Mouse (Mus musculus): ENCODE data around the gene Ets1. TPM values are rescaled to one million over a fixed set of nuclear protein-coding genes. Genes with fewer than 3 reads are reported as not detected.

Ets1 gene
- total RNA-seq, 1 experiment from 2014 or later = 744 TPM

DNA sequence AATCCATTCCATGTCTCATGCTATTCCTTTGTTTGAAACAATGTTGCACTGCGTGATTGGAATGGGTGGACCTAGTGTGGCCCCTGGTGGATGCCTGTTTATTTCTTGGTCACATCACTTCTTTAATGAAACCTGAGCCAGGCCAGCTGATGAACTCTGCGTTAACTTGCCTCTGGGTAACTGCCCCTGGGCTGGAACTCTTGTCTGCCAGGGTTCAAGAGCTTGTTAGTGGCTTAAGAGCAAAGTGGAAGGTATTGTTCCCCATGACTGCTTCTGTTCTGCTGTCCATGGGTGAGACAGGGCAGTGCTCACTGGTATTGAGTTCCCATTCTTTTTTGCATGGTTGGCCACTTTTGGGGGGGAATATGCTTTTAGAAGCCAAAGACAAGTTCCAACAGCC, 85.1 kb downstream of the Ets1 start:
- ATAC-seq (ENCODE audit: extremely low read depth, insufficient number of reproducible peaks, low FRiP score, poor library complexity, severe bottlenecking) = no peak

DNA sequence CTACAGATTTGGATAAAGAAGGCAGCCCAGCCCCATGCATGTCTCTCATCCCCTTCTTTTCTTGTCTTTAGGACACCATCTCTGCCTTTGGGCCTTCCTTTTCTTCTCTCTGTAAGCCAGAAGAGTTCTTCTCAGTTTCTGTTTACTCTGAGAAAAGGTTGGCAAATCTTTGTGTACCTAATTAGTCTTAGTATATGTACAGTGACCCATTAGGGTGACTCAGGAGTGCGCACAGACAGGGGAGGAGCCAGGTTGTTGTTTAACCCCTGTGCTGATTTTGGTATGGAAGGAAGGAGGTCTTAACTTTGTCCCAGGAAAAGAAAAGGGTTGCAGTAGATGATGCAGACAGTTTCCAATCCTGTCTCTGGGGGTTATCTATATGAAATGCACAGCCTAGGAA, 86.2 kb downstream of the Ets1 start:
- ATAC-seq (ENCODE audit: extremely low read depth, insufficient number of reproducible peaks, low FRiP score, poor library complexity, severe bottlenecking) = no peak

DNA sequence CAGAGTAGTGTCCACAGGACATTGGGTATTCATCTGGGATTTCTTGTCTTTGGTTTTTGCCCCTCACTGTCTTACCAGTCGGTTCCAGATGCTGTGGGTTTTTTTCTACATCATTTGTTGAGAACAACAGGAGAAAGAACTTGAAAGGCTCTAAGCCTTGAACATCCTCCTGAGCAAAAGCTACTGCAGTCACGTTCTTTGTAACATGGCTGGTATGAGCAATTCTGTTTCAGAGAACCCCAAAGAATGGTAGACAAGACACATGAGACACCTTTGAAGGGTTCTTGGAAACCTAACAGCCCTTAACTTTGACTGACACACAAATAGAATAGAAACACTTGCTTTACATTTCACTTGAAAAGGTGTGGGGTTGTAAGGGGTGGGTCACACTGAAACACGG, 86.9 kb downstream of the Ets1 start:
- ATAC-seq (ENCODE audit: extremely low read depth, insufficient number of reproducible peaks, low FRiP score, poor library complexity, severe bottlenecking) = no peak

DNA sequence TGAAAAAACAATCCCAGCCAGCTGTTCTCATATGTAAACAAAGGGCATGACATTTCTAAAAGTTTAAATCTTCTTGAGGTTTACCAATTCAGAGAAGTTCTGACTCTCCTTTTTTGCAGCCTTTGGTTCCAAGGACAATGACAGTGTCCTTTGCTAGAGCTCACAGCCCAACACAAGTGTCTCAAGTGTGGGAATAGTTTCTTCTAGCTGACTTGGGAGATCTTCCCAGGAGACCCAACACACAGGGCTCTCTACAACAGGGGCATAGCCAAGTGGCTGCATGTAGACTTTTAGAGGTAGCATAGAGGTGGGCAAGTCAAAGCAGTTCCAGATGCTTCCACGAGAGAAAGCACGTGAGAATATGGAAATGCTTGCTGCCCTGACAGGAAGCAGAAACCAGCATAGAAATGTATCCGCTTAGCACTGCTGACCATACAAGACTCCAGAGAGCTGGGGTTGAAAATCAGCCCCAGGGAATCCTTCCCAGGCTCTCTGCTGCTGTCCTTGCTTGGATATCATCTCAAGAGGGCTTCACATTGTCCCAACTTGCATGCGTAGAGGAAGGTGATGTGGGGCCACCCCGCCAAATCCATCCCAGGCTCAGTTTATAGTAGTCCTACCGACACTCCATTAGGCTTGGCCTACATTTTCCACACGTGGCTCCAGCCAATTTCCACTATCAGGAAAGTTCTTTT, 88.3 kb downstream of the Ets1 start:
- no peak for ATAC-seq (ENCODE audit: extremely low read depth, insufficient number of reproducible peaks, low FRiP score, poor library complexity, severe bottlenecking)

DNA sequence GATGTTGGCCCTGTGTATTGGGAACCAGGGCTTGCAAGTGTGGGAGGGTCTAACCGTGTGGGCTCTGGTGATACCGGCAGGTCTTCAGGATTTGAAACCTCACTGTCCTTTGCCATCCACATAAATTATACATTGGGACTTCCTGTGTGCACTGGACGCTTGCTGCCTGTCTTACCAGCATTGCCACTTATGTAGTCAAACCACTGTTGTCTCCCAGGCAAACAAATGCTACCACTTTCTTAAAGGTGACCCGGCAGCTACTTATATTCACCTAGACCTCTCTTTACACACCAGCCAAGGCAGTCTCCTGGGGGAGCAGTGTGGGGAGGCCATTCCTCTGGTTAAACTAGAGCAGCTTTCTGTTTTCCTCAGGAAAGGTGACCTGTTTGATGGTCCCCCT, 89.9 kb downstream of the Ets1 start:
- no peak for ATAC-seq (ENCODE audit: extremely low read depth, insufficient number of reproducible peaks, low FRiP score, poor library complexity, severe bottlenecking)

DNA sequence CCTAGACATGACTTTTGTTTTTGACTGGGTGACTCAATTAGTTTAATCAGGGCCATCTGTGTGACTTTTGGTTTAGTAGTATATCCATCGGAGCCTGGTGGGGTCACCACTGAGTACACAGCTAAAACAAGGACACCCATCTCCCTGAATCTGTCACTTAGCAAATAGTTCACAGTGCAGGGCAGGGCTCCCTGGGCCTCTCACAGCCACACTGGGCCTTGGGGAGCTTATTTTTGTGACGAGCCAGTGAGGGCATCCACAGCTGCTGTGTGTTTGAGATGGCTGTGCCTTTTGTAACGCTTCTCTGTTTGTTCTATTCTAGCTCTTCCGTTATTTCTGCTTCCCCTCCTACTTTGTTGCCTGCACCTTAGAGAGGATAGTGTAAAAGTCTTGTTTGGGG, 90.6 kb downstream of the Ets1 start:
- peak; percentile 8; the same call in 1 of the 2 replicates for ATAC-seq (ENCODE audit: extremely low read depth, insufficient number of reproducible peaks, low FRiP score, poor library complexity, severe bottlenecking)

DNA sequence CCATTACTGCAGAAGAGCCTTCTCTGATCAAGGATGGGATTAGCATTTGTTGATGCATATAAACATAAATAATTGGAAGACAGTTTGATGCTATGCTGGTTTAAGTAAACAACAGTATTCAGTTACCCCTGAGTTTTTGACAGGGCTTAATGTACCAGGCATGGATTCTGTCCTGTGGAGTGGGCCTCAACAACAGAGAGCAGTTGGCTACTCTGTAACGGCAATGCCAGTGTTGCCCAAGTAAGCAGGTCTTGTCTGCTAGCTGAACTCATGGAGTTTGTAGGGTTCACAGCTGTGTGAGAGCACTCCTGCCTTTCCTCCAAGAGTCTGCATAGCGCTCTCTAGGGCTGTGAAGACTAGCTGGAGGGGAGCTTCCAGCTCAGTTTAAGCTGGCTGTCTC, 91.0 kb downstream of the Ets1 start:
- no peak for ATAC-seq (ENCODE audit: extremely low read depth, insufficient number of reproducible peaks, low FRiP score, poor library complexity, severe bottlenecking)

DNA sequence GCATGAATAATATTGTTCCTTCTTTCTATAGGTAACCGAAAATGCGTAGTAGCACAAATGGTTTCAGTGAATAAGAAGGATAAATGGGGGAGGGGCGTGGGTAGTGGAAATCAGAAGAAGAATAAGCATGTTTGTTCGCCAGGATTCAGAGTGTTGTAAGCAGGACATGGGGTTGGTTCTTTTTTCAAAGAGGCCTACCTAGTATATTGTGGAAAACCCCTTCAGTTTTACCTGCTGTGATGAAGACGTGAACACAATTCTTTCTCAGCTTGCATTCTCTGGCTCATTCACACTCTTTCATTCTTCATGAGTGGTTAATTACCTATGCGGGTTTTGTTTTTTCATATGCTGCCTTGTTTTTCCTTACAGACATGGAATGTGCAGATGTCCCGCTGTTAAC, 92.3 kb downstream of the Ets1 start:
- no peak for ATAC-seq (ENCODE audit: extremely low read depth, insufficient number of reproducible peaks, low FRiP score, poor library complexity, severe bottlenecking)

DNA sequence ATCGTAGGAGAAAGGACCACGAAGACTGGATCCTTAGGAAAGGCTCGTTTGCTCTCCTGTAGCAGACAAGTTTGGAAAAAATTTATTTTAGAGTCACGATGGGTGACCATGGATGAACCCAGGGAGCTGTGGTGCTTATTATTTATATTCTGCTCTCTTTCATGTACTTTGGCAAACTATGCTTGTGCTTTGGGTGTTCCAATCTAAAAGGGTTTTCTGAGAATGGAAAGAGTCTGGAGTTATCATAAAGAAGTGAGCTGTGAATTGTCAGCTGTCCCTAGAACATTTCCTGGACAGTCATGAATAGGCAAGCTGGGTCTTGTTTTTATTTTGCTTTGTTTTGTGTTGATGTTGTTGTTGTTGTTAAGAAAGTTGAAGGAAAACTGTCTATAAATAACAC, 92.8 kb downstream of the Ets1 start:
- no peak for ATAC-seq (ENCODE audit: extremely low read depth, insufficient number of reproducible peaks, low FRiP score, poor library complexity, severe bottlenecking)

DNA sequence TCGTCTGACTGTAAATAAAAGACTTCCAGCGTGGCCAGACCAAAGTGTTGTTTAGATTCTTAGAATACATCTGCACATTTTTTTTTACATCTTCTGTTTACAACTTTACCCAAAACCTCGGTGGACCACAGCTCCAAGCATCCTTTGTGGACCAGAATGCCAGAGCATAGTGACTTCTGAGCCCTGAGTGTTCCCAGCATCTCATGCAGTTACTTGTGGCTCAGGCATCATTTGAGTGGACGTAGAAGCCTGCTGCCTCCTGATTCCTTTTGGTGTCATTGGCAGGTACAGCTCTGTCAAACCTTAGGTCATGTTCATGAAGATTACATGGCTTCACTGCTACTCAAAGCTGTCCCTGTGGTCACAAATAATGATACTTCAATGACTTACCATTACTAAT, 93.2 kb downstream of the Ets1 start:
- ATAC-seq (ENCODE audit: extremely low read depth, insufficient number of reproducible peaks, low FRiP score, poor library complexity, severe bottlenecking) = no peak

DNA sequence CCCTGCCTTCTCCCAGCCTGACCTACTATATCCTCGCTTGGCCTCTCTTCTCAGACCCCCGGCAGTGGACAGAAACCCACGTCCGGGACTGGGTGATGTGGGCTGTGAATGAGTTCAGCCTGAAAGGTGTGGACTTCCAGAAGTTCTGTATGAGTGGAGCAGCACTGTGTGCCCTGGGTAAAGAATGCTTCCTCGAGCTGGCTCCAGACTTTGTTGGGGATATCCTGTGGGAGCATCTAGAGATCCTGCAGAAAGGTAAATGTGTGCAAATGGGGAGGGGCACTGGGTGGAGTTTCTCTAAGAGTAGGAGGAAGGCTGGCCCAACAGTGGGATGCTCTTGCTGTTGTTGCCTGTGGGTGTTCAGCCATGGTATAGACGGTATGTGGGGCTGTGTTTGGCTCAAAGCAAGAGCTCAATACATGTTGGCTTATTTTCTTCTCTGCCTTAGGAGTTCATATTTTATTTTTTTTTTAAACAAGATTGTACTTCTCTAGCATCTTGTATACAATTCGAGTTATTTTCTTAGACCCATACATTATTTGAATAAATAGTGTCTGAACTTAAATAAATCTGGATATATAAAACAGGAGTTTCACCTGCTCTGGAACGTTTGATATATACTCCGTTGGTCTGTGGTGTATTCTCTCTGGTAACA, 94.1 kb downstream of the Ets1 start:
- ATAC-seq (ENCODE audit: extremely low read depth, insufficient number of reproducible peaks, low FRiP score, poor library complexity, severe bottlenecking) = no peak

DNA sequence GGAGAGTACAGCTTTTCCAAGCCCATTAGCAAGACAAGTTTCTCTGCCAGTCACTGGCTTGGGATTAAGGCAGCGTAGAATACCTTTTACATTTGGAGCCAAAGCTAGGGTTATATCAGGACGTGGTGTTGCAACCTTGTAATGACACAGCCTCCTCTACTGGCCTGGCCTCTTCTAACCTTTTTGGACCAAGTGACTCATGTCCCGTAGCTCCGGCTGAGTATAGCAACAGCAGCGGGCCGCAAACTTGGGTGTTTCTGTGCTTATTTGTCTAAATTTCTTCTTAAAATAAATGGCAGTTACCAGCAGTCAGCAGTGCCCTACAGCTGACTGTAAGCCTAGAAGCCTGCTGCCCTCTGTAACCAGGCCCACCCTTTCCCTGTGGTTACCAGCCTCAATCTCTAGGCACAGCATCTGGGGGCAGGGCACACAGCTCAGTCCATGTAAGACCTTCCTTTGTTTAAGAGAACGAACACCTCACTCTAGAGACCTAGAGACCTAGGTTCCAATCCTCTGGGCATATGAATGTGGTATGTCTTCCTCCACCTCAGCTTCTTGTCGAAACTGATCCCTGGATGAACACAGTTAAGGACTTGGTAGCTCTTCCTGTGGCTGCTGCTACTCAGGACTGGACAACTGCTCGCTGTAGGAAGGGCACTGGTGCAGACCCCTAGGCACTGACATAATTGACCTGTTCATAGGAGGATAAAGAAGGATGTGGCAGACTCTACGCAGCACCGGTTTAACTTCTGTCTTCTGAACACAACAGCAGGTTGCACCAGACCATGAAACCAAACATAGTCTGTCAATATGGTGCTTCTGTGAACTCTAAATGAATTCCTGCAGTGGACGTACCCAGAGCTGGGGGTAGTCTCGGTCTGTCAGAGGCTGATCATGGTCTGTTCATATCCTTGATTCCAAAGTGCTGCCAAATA, 94.9 kb downstream of the Ets1 start:
- ATAC-seq (ENCODE audit: extremely low read depth, insufficient number of reproducible peaks, low FRiP score, poor library complexity, severe bottlenecking) = peak; percentile 24; the same call in 1 of the 2 replicates

DNA sequence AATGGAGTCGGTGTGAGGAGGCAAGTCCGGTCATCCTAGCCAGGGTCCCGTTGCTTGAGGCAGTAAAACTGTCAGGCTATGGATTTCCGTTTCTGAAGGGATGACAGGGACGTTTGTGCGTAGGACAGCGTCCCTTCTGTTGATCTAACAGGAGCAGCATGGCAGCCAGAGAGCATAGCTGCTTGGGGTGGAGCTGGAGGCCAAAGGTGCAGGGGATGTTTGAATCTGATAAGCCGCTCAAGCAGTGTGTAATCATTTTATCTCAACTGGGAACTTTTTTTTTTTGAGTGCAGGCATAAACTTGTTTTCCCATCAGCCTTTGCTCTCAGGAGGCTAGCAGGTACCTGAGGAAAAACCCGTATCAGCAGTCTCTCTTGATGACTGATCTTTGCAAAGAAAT, 95.8 kb downstream of the Ets1 start:
- ATAC-seq (ENCODE audit: extremely low read depth, insufficient number of reproducible peaks, low FRiP score, poor library complexity, severe bottlenecking) = no peak

DNA sequence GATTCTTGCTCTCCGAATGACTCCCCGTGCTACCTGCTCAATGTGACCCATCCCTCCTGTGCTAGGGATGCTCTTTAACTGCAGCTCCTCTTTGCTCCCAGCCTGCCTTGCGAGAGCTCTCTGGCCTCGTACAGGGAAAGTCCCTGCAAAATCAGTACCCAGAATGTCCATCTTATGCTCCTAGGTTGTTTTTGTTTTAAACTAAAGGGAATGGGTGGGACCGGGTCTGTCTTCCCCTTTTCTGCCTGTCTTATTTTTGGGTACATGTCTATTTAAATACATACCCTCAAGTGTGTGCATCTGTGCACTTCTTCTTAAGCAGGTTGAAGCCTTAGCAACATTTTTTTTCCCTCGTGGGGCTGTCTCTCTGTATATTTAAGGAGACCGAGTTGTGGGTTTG, 99.0 kb downstream of the Ets1 start:
- peak; percentile 41 for ATAC-seq (ENCODE audit: extremely low read depth, insufficient number of reproducible peaks, low FRiP score, poor library complexity, severe bottlenecking)

DNA sequence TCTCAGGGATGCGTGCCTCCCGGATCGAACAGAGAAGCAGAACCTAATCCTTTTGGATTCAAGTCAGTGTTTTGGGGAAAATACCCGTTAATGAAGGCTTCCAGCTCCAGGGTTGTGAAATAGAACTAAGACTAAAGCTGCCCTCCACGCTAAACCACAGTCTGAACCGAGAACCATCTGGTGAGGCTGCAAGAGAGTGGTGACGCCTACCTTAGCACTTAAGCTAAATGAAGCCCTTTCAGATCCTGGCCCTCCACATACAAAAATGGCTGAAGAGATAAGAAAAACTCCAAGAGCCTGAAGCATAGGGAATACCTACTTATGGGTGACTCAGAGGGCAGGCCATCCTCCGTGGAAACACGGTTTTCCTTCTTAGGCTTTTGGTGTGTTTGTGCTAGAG, 100.0 kb downstream of the Ets1 start:
- no peak for ATAC-seq (ENCODE audit: extremely low read depth, insufficient number of reproducible peaks, low FRiP score, poor library complexity, severe bottlenecking)

DNA sequence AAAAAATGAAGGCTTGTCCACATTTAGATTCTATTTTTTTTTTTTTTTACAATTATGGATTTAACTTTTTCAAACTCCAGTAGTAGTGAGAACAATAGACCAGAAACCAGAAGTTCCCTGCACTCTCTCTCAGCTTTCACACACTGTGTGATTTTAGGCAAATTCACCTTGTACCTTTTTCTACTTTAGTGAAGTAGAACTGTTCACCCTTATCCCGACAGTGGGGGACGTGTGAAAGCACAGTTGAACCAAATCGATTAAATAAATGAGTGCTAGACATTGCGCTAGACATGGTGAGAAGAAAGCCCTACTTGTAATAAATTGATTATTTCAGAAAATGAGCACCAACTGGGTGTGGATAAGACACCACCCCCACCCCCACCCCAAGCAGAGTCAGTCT, 104.0 kb downstream of the Ets1 start:
- peak; percentile 21; the same call in 1 of the 2 replicates for ATAC-seq (ENCODE audit: extremely low read depth, insufficient number of reproducible peaks, low FRiP score, poor library complexity, severe bottlenecking)

DNA sequence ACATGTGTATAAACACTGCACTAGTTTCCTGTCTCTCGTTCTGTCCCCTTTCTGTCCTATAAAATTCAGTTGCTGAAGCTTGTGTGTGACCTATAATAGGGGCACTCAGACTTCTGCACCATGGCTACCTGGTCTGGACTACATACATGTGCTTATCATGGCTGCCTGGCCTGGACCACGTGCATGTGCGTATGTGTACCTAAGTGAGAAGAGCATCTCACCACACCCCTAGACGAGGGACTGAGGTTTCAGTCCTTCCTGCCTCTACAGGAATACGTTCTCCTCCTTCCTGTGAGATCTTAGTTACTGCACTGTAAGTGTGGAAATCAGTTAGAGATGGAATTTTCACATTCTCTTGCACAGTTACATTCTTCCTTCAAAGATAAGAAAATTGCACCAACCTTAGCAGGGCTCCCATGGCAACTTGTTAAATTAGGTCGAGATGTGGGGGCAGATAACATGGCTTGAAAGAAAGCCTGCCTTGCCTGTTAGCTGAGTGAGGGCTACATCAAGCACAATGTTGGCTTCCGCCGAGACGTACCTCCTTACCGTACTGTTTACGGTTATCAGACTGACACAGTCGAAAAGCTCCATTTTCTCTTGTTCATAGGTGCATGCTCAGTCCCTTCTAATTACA, 104.8 kb downstream of the Ets1 start:
- no peak for ATAC-seq (ENCODE audit: extremely low read depth, insufficient number of reproducible peaks, low FRiP score, poor library complexity, severe bottlenecking)

DNA sequence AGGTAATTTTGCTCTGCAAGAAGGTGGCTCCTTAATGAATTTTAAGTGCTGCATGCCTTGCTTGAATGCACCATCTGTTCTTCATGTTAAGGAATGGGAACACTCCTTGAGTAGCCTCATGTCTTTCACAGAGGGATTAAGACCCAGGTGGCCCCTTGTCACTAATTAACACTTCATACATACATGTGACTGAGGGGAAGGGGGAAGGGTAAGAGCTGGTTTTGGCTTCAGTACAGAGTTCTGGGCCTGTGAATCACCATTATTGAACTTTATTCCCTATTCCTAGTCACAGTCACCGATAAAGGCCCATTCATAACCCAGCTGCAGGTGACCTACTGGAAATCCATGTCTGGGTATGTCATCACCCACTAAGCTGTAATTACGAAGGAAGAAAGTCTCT, 105.7 kb downstream of the Ets1 start:
- ATAC-seq (ENCODE audit: extremely low read depth, insufficient number of reproducible peaks, low FRiP score, poor library complexity, severe bottlenecking) = no peak

DNA sequence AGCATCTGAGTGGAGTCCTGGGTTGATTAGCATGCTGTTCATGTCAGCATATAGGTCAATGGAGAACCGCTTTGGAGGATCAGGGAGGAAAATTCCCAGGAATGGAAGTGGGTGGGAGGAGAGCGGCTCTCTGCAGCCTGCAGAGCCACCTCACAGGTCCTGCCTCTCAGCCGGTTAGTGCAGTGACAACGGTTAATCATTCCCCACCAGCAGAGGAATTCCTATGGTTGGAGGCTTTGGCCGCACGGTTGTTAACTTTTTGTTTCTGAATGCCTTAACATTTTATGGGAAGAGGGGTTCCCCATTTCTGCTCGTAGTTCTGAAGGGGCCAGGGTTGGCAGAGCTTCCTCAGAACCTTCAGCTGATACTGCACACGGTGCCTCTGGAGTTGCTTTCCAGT, 107.1 kb downstream of the Ets1 start:
- no peak for ATAC-seq (ENCODE audit: extremely low read depth, insufficient number of reproducible peaks, low FRiP score, poor library complexity, severe bottlenecking)
